Mouse (Mus musculus) MEL (cell line): ENCODE measurements around the gene Podxl. TPM values are rescaled to one million over a fixed set of nuclear protein-coding genes. Genes with fewer than 3 reads are reported as not detected.
A peak's percentile ranks its signal among the peaks of the same experiment; 100 is the strongest.

Experiments
- DNase-seq: peaks from one replicate; pipeline ENCODE4 v3.0.0; 2011; ENCODE audit warnings: low read depth, low spot score
- H3K27ac ChIP-seq: 2 replicates; pipeline ENCODE4 v1.5.1; 2012; ENCODE audit warnings: low read depth, mild to moderate bottlenecking, control low read depth, low read length, moderate library complexity; ENCODE audit not compliant: control insufficient read depth
- H3K27me3 ChIP-seq, 2 experiments: fragments of 150-350 bp in 1 of 2; sonication (generic) in 1 of 2; 2 replicates each; pipeline ENCODE4 v1.6.1; 2012; ENCODE audit warnings: low read length in 2 of 2, mild to moderate bottlenecking in 2 of 2, improper control_type of control experiment in 1 of 2, moderate library complexity in 1 of 2; ENCODE audit not compliant: insufficient read depth in 2 of 2, control insufficient read depth in 1 of 2
- H3K36me3 ChIP-seq, 2 experiments: 2 replicates each; pipeline ENCODE4 v1.6.1; 2012 to 2014; ENCODE audit warnings: low read length in 2 of 2, improper control_type of control experiment in 1 of 2, inconsistent platforms in 1 of 2, mild to moderate bottlenecking in 1 of 2; ENCODE audit not compliant: insufficient read depth in 2 of 2, control insufficient read depth in 1 of 2
- H3K4me1 ChIP-seq, 2 experiments: fragments of 150-350 bp in 1 of 2; sonication (generic) in 1 of 2; 2 replicates each; pipeline ENCODE4 v1.6.1; 2012; ENCODE audit warnings: low read length in 2 of 2, improper control_type of control experiment in 1 of 2, mild to moderate bottlenecking in 1 of 2; ENCODE audit not compliant: insufficient read depth in 2 of 2, control insufficient read depth in 1 of 2
- H3K4me3 ChIP-seq, 2 experiments: fragments of 150-350 bp in 1 of 2; sonication (generic) in 1 of 2; 2 replicates each; pipeline ENCODE4 v1.5.1; 2012; ENCODE audit warnings: low read depth in 2 of 2, low read length in 2 of 2, mild to moderate bottlenecking in 2 of 2, moderate library complexity in 2 of 2, control low read depth in 1 of 2, improper control_type of control experiment in 1 of 2; ENCODE audit not compliant: control insufficient read depth in 1 of 2, insufficient read depth in 1 of 2
- H3K79me2 ChIP-seq: 2 replicates; pipeline ENCODE4 v1.6.1; 2012; ENCODE audit warnings: mild to moderate bottlenecking, low read length, moderate library complexity; ENCODE audit not compliant: control insufficient read depth, poor library complexity, insufficient read depth
- H3K9ac ChIP-seq: 2 replicates; pipeline ENCODE4 v1.6.1; 2012; ENCODE audit warnings: low read depth, mild to moderate bottlenecking, control low read depth, low read length, moderate library complexity; ENCODE audit not compliant: control insufficient read depth, poor library complexity, severe bottlenecking
- H3K9me3 ChIP-seq: fragments of 150-350 bp; sonication (generic); replicated peaks from 2 replicates; pipeline ENCODE4 v1.6.1; 2012; ENCODE audit warnings: mild to moderate bottlenecking, low read length, improper control_type of control experiment, moderate library complexity; ENCODE audit not compliant: insufficient read depth
- ELF1 ChIP-seq: IDR thresholded peaks from 2 replicates; pipeline ENCODE4 v1.6.1; 2014; ENCODE audit warnings: low read depth, mild to moderate bottlenecking, inconsistent platforms, low read length, improper control_type of control experiment, moderate library complexity
- ETS1 ChIP-seq: IDR thresholded peaks from 2 replicates; pipeline ENCODE4 v1.6.1; 2012; ENCODE audit warnings: low read depth, mild to moderate bottlenecking, inconsistent platforms, low read length, improper control_type of control experiment, moderate library complexity
- HCFC1 ChIP-seq: IDR thresholded peaks from 2 replicates; pipeline ENCODE4 v1.6.1; 2012; ENCODE audit warnings: low read depth, mild to moderate bottlenecking, inconsistent platforms, low read length, improper control_type of control experiment, moderate library complexity
- JUND ChIP-seq: IDR thresholded peaks from 2 replicates; pipeline ENCODE4 v1.6.1; 2011; ENCODE audit warnings: low read depth, mild to moderate bottlenecking, improper control_type of control experiment, low read length
- MAFK ChIP-seq: IDR thresholded peaks from 2 replicates; pipeline ENCODE4 v1.6.1; 2011; ENCODE audit warnings: low read depth, mild to moderate bottlenecking, low read length, improper control_type of control experiment, borderline replicate concordance
- MAX ChIP-seq: IDR thresholded peaks from 2 replicates; pipeline ENCODE4 v1.6.1; 2011; ENCODE audit warnings: low read length, improper control_type of control experiment
- MAZ ChIP-seq: IDR thresholded peaks from 2 replicates; pipeline ENCODE4 v1.6.1; 2012; ENCODE audit warnings: low read depth, mild to moderate bottlenecking, inconsistent platforms, low read length, improper control_type of control experiment
- MEF2A ChIP-seq: IDR thresholded peaks from 2 replicates; pipeline ENCODE4 v1.6.1; 2014; ENCODE audit warnings: low read depth, mild to moderate bottlenecking, inconsistent platforms, low read length, improper control_type of control experiment; ENCODE audit not compliant: poor library complexity, insufficient replicate concordance, severe bottlenecking; ENCODE audit errors: extremely low read depth
- MYB ChIP-seq: IDR thresholded peaks from 2 replicates; pipeline ENCODE4 v1.6.1; 2011; ENCODE audit warnings: mild to moderate bottlenecking, low read depth, low read length, improper control_type of control experiment
- NRF1 ChIP-seq: IDR thresholded peaks from 2 replicates; pipeline ENCODE4 v1.6.1; 2014; ENCODE audit warnings: low read depth, mild to moderate bottlenecking, inconsistent platforms, low read length, improper control_type of control experiment, moderate library complexity; ENCODE audit not compliant: poor library complexity, insufficient read depth, severe bottlenecking
- POLR2AphosphoS2 ChIP-seq: IDR thresholded peaks from 2 replicates; pipeline ENCODE4 v1.6.1; 2011; ENCODE audit warnings: low read length, improper control_type of control experiment
- POLR2AphosphoS5 ChIP-seq: IDR thresholded peaks from 2 replicates; pipeline ENCODE4 v1.6.1; 2012; ENCODE audit warnings: low read depth, borderline replicate concordance, mild to moderate bottlenecking, inconsistent platforms, low read length, moderate library complexity, mixed read lengths
- SIN3A ChIP-seq: IDR thresholded peaks from 2 replicates; pipeline ENCODE4 v1.6.1; 2012; ENCODE audit warnings: low read length, improper control_type of control experiment, inconsistent platforms
- TBP ChIP-seq: IDR thresholded peaks from 2 replicates; pipeline ENCODE4 v1.8.0; 2011; ENCODE audit warnings: low read depth, low read length, improper control_type of control experiment
- TCF12 ChIP-seq: IDR thresholded peaks from 2 replicates; pipeline ENCODE4 v1.6.1; 2014; ENCODE audit warnings: low read depth, mild to moderate bottlenecking, inconsistent platforms, low read length, improper control_type of control experiment, moderate library complexity
- UBTF ChIP-seq: IDR thresholded peaks from 2 replicates; pipeline ENCODE4 v1.6.1; 2012; ENCODE audit warnings: low read depth, mild to moderate bottlenecking, inconsistent platforms, low read length, improper control_type of control experiment, moderate library complexity, borderline replicate concordance; ENCODE audit not compliant: insufficient read depth
- USF1 ChIP-seq: IDR thresholded peaks from 2 replicates; pipeline ENCODE4 v1.6.1; 2014; ENCODE audit warnings: low read depth, mild to moderate bottlenecking, inconsistent platforms, low read length, improper control_type of control experiment, moderate library complexity
- USF2 ChIP-seq, 2 experiments: IDR thresholded peaks; 2 replicates each; pipeline ENCODE4 v1.6.1; 2011 to 2012; ENCODE audit warnings: improper control_type of control experiment in 2 of 2, low read length in 2 of 2, borderline replicate concordance in 1 of 2, inconsistent platforms in 1 of 2, low read depth in 1 of 2, mild to moderate bottlenecking in 1 of 2; ENCODE audit not compliant: insufficient read depth in 1 of 2
- ZC3H11A ChIP-seq: IDR thresholded peaks from 2 replicates; pipeline ENCODE4 v1.6.1; 2012; ENCODE audit warnings: low read depth, mild to moderate bottlenecking, inconsistent platforms, low read length, improper control_type of control experiment
- ZNF384 ChIP-seq: IDR thresholded peaks from 2 replicates; pipeline ENCODE4 v1.6.1; 2012; ENCODE audit warnings: low read depth, mild to moderate bottlenecking, inconsistent platforms, low read length, improper control_type of control experiment
- polyA plus RNA-seq, 2 experiments: library from polyadenylated mRNA; stranded (reverse) in 1 of 2; unstranded in 1 of 2; fragments of >175 nt in 1 of 2; fragments of >200 nt in 1 of 2; gene quantifications; 2 replicates each; pipeline versions ENCODE4 v1.2.1 to v1.2.4; 2012; ENCODE audit warnings: low replicate concordance in 2 of 2, low read depth in 1 of 2; ENCODE audit not compliant: insufficient read length in 2 of 2, insufficient read depth in 1 of 2, missing spikeins in 1 of 2
- total RNA-seq: library from RNA; depleted of rRNA; stranded (reverse); fragments of 300-350 nt; gene quantifications from 2 replicates; pipeline ENCODE4 v1.2.3, GENCODE M21; 2012

Podxl gene
- total and polyA plus RNA-seq, 3 experiments, result 19.1 to 40.8 TPM; not detected in 1

GRCm38 (mm10) chr6:31525231-31525900, 38.4 kb downstream of the Podxl start (continued):
- TF ChIP-seq MAFK, result no peak
- TF ChIP-seq TBP, result 0 out of 2 replicates have a peak, but pooled peaks have one; percentile 19
- TF ChIP-seq ETS1, result no peak
- TF ChIP-seq MAZ, result no peak
- no peak for TF ChIP-seq POLR2AphosphoS2
- no peak for TF ChIP-seq MEF2A
- TF ChIP-seq USF1, result no peak
- no peak for TF ChIP-seq ELF1
- TF ChIP-seq USF2 (IDR thresholded peaks at IDR 0.05; ENCODE audit: borderline replicate concordance in 1 of 2, insufficient read depth in 1 of 2, low read depth in 1 of 2, low read length in 2 of 2), result no peak
- TF ChIP-seq JUND, result no peak
- TF ChIP-seq MAX, result no peak
- TF ChIP-seq HCFC1, result no peak
- TF ChIP-seq, all 39 proteins: peak for 6

GRCm38 (mm10) chr6:31524647-31525046, 39.1 kb downstream of the Podxl start:
- H3K4me1 ChIP-seq, result peaks cover 0 to 5% of the 10 kb centered on the region in 2 experiments; a peak in 2 of 4 replicates
- no peak overlapping the region for H3K9ac ChIP-seq
- H3K79me2 ChIP-seq, result no peaks in the 10 kb centered on the region
- H3K4me3 ChIP-seq, result no peak overlapping the region
- no peak for TF ChIP-seq JUND
- no peak for TF ChIP-seq USF2 (IDR thresholded peaks at IDR 0.05; ENCODE audit: borderline replicate concordance in 1 of 2, insufficient read depth in 1 of 2, low read depth in 1 of 2, low read length in 2 of 2)
- no peak for TF ChIP-seq SIN3A
- no peak for TF ChIP-seq ZC3H11A
- TF ChIP-seq NRF1, result no peak
- TF ChIP-seq USF1, result no peak
- TF ChIP-seq ZNF384, result no peak
- no peak for TF ChIP-seq HCFC1
- no peak for TF ChIP-seq TCF12
- no peak for TF ChIP-seq ETS1
- no peak for TF ChIP-seq POLR2AphosphoS5
- TF ChIP-seq UBTF, result no peak
- no peak for TF ChIP-seq MAZ
- no peak for TF ChIP-seq MYB
- peaks cover 0 to 2% of the 10 kb centered on the region in 2 experiments; a peak in 2 of 4 replicates for H3K36me3 ChIP-seq
- no peak overlapping the region for H3K27ac ChIP-seq
- no peaks in the 10 kb centered on the region for H3K9me3 ChIP-seq
- no peak for DNase-seq
- H3K27me3 ChIP-seq, result no peaks in the 10 kb centered on the region
